Comparison of ENCODE assay signal across 13 mouse cellular contexts in genomic region chr14:39678228-39678627, GRCm38 (mm10).
"Had no signal": no experiment of that assay in that cellular context is flagged by ENCODE, and none has a peak within 500 bp of the region (broad histone marks: within the 10 kb centered on the region; RNA-seq: fewer than 3 reads in every experiment).

No protein-coding gene starts in this region.

- H3K4me1 ChIP-seq: intestine, embryonic 15.5 days; kidney, embryonic 15.5 days; liver, embryonic 13.5 days had no signal

- H3K9ac ChIP-seq: intestine, embryonic 15.5 days; kidney, embryonic 15.5 days; liver, embryonic 13.5 days had no signal

- DNase-seq: kidney, adult 11 months; kidney, adult 8-10 months; kidney, postnatal 10 days; kidney, postnatal 4 days; liver, embryonic 13.5 days; lung, adult 2 months; lung, postnatal 14 days; lung, postnatal 4 days; midbrain, embryonic 14.5 days; thymus, postnatal 25 days had no signal

- H3K36me3 ChIP-seq: intestine, embryonic 15.5 days; kidney, embryonic 15.5 days; liver, embryonic 13.5 days had no signal

- H3K9me3 ChIP-seq: intestine, embryonic 15.5 days; kidney, embryonic 15.5 days; liver, embryonic 13.5 days had no signal

- H3K27ac ChIP-seq: intestine, embryonic 15.5 days; kidney, embryonic 15.5 days; liver, embryonic 13.5 days had no signal

- H3K27me3 ChIP-seq: intestine, embryonic 15.5 days; kidney, embryonic 15.5 days; liver, embryonic 13.5 days had no signal

- H3K4me2 ChIP-seq: intestine, embryonic 15.5 days; kidney, embryonic 15.5 days; liver, embryonic 13.5 days; midbrain, embryonic 11.5 days had no signal

- ATAC-seq: intestine, embryonic 15.5 days had no signal

- H3K4me3 ChIP-seq: intestine, embryonic 15.5 days; kidney, embryonic 15.5 days; liver, embryonic 13.5 days had no signal
